Mouse (Mus musculus): ENCODE data around the gene Lrrtm4.

Lrrtm4 gene

GRCm38 (mm10) chr6:80018765-80019164, at the start of gene Lrrtm4:
Gene Lrrtm4, plus strand, starts transcription at chr6:80018877.
- DNase-seq (ENCODE audit: extremely low read depth, low read depth), result no peak

GRCm38 (mm10) chr6:80019189-80019860, 648 bp downstream of the Lrrtm4 start:
- no peak for DNase-seq (ENCODE audit: extremely low read depth, low read depth)

DNA sequence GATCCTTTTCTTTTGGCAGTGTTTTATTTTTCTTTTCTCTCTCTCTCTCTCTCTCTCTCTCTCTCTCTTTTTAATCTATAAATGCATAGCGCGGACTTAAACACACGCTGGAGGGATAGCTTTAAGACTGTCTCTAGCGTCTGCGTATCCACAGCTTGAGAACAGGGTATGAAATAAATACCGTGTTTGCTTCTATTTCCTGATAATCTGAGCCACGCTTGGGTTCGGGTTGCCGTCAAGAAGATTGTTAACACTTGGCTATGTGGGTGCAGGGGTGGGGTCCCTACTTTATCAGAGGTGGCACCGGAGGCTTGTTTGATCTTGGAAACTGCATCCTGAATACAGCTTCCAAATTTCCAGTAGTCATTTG, 1.2 kb downstream of the Lrrtm4 start:
- no peak for DNase-seq (ENCODE audit: extremely low read depth, low read depth)

DNA sequence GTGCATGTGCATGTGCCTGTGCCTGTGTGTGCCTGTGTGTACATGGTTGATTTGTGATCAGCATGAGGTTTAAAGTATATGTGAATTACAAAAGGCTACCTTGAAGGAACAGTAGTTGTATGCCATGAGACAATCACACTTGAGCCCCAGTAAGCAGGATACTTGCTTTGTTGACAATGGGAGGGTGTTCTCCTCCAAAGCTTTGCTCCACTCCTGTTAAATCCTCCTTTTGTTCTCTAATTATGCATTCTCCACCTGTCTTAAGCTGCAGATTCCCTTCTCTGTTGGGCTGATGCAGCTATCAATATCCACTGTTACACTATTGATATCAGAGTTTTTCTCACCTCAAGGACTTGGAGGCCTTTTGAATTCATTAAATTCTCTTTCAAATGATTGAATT, 38.2 kb downstream of the Lrrtm4 start:
- no peak for DNase-seq (ENCODE audit: extremely low read depth, low read depth)

GRCm38 (mm10) chr6:80078001-80078400, 59.3 kb downstream of the Lrrtm4 start:
- DNase-seq (ENCODE audit: extremely low read depth, low read depth), result no peak

DNA sequence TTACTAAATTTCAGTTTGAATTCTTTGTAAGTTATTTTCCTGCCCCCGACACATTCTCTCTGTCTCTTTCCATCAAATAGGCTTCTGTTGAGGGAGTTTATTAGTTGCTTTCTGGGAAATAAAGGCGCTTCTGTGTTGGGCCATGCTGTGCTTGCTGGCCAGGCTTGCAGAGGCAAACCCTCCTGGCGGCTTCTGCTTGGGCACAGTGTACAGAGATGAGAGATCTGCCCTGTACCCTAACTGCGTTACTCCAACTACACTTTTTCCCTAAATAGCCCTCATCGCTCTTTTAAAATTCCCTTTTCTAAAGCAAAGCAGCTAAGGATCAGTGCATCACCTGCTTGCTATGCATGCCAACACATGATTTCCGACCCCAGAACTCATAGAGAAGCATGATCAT, 60.6 kb downstream of the Lrrtm4 start:
- DNase-seq (ENCODE audit: extremely low read depth, low read depth), result no peak

DNA sequence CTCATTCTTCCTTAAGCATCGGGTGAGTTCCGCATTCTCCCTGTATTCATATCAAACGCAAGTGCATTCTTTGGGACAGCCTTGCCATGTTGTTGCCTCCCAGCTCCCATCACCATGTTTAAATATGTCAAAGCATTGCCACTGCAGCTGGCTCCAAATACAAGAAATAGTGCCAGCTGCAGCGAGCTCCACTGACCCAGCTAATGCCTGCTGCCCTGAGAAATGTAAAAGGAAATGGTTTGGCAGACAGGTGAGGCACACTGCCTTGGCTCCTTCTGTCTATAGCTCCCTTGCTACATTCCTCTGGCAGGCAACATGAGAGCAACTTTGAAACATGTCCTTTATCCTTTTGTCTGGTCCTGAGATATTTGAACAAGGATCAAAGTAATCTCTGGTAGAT, 76.2 kb downstream of the Lrrtm4 start:
- no peak for DNase-seq (ENCODE audit: extremely low read depth, low read depth)

- no peak for DNase-seq (ENCODE audit: extremely low read depth, low read depth)
Observed at GRCm38 (mm10) chr6:80105343-80105742, 86.7 kb downstream of the Lrrtm4 start.

- DNase-seq (ENCODE audit: extremely low read depth, low read depth), result no peak
Observed at GRCm38 (mm10) chr6:80105843-80106242, 87.2 kb downstream of the Lrrtm4 start.

DNA sequence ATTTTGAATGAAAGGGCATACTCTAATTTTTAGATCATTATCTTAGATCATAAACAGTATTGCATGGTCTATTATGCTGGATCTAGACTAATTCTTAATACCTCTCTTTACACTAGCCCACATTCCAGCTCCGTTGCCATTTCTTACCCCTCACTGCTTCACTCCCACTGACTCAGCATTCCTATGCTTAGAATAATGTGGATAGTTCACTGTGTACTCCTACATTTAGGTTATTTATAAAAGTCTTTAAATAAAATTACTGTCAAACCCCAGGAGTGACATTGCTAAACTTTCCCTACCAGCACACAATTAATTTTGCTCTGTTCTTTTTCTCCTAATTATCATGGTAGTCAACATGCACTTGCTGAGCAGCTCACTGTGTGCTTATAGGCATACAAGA, 107.7 kb downstream of the Lrrtm4 start:
- no peak for DNase-seq (ENCODE audit: extremely low read depth, low read depth)

DNA sequence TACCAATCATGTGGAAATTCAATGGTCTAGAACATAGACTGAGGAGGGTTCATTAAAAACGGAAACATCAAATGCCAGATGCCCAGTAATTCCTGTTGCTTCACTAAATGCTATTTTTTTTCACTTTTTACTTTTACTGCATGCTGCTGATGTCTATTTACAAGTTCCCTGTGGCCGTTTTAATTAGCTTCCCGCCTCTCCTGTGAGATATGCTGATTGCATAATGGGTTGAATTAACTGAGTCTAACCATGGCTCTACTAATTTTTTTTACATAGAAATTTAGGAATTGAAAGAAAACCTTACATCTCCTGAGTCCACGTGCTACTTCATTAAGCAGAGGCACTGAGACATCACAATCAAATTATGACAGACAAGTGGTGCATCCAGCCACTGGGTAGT, 143.9 kb downstream of the Lrrtm4 start:
- DNase-seq (ENCODE audit: extremely low read depth, low read depth), result no peak

GRCm38 (mm10) chr6:80181916-80182315, 163.2 kb downstream of the Lrrtm4 start:
- DNase-seq (ENCODE audit: extremely low read depth, low read depth), result no peak

GRCm38 (mm10) chr6:80182353-80182752, 163.7 kb downstream of the Lrrtm4 start:
- DNase-seq (ENCODE audit: extremely low read depth, low read depth), result no peak

GRCm38 (mm10) chr6:80185489-80186113, 166.9 kb downstream of the Lrrtm4 start:
- DNase-seq (ENCODE audit: extremely low read depth, low read depth), result no peak

GRCm38 (mm10) chr6:80186791-80187190, 168.1 kb downstream of the Lrrtm4 start:
- no peak for DNase-seq (ENCODE audit: extremely low read depth, low read depth)

DNA sequence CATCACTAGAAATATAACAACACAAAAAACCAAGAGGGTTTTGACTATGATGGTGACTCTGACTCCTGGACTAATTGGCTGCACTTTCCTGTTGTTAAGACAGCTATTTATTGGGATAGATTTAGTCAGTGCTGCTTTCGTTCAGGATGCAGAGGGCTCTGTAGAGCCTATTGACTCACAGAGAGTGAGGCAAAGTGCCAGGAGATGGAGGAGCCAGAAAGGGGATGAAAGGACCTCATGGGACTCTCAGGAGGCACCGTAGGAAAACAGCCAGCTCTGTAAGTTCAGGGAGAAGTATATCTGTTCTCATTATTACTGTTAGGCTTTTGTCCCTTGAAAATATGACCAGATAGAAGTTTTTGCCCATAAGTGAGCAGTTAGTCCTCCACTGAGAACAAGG, 190.8 kb downstream of the Lrrtm4 start:
- no peak for DNase-seq (ENCODE audit: extremely low read depth, low read depth)

- DNase-seq (ENCODE audit: extremely low read depth, low read depth), result no peak
Observed at GRCm38 (mm10) chr6:80210281-80210680, 191.6 kb downstream of the Lrrtm4 start.

DNA sequence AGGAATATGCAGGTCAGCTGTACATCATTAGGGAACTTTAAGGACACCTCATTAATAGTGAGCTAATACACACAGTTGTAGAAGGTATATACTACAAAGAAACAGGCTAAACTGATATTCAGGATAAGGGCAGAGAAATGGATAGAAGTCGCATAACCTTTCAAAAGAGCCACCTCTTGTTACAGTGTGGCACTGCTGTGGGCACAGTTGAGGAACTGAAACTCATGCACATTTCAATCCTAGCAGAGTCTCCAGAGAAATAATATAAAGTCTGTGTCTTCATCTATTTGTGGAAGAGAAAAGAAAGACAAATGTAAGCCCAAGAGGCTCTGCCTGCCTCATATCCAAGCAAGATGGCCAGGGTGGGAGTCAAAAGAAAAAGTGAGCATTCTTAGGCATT, 242.9 kb downstream of the Lrrtm4 start:
- DNase-seq (ENCODE audit: extremely low read depth, low read depth), result no peak

GRCm38 (mm10) chr6:80263972-80264371, 245.3 kb downstream of the Lrrtm4 start:
- DNase-seq (ENCODE audit: extremely low read depth, low read depth), result no peak

- DNase-seq (ENCODE audit: extremely low read depth, low read depth), result no peak
Observed at GRCm38 (mm10) chr6:80264584-80264983, 245.9 kb downstream of the Lrrtm4 start.

- no peak for DNase-seq (ENCODE audit: extremely low read depth, low read depth)
Observed at GRCm38 (mm10) chr6:80265746-80266145, 247.1 kb downstream of the Lrrtm4 start.

GRCm38 (mm10) chr6:80286968-80287367, 268.3 kb downstream of the Lrrtm4 start:
- DNase-seq (ENCODE audit: extremely low read depth, low read depth), result no peak

- DNase-seq (ENCODE audit: extremely low read depth, low read depth), result no peak
Observed at GRCm38 (mm10) chr6:80301871-80302270, 283.2 kb downstream of the Lrrtm4 start.

Data from MEL-GATA-1-ER (cell line).